Mouse (Mus musculus) megakaryocyte, embryonic 14.5 days (primary cell): Measurements from ENCODE around the gene Flot1. TPM values are rescaled to one million over a fixed set of nuclear protein-coding genes. Genes with fewer than 3 reads are reported as not detected.

ENCODE experiments used
- H3K27me3 ChIP-seq: replicated peaks from 2 replicates; pipeline ENCODE3; 2012; ENCODE audit warnings: inconsistent platforms
- H3K36me3 ChIP-seq: replicated peaks from 2 replicates; pipeline ENCODE3; 2012; ENCODE audit warnings: low read length, inconsistent platforms, mixed read lengths
- H3K4me1 ChIP-seq: 2 replicates; pipeline ENCODE4 v1.6.1; 2012; ENCODE audit warnings: inconsistent platforms
- H3K4me3 ChIP-seq: replicated peaks from 2 replicates; pipeline ENCODE3; 2012; ENCODE audit warnings: moderate library complexity, mild to moderate bottlenecking, inconsistent platforms
- H3K9me3 ChIP-seq: 2 replicates; pipeline ENCODE4 v1.6.1; 2012; ENCODE audit warnings: inconsistent platforms
- FLI1 ChIP-seq: IDR thresholded peaks from 2 replicates; pipeline ENCODE4 v1.6.1; 2012; ENCODE audit warnings: low read length, inconsistent platforms, mixed read lengths
- GATA1 ChIP-seq: IDR thresholded peaks from 3 replicates; pipeline ENCODE4 v1.6.1; 2012; ENCODE audit warnings: mixed read lengths, low read length, inconsistent platforms, borderline replicate concordance
- polyA plus RNA-seq: library from polyadenylated mRNA; stranded (reverse); fragments of >175 nt; gene quantifications from 2 replicates; pipeline ENCODE4 v1.2.3, GENCODE M21; 2012; ENCODE audit warnings: low replicate concordance; ENCODE audit not compliant: insufficient read depth

The Flot1 gene
- 43.6 and 163 TPM in 2 replicates for polyA plus RNA-seq

DNA sequence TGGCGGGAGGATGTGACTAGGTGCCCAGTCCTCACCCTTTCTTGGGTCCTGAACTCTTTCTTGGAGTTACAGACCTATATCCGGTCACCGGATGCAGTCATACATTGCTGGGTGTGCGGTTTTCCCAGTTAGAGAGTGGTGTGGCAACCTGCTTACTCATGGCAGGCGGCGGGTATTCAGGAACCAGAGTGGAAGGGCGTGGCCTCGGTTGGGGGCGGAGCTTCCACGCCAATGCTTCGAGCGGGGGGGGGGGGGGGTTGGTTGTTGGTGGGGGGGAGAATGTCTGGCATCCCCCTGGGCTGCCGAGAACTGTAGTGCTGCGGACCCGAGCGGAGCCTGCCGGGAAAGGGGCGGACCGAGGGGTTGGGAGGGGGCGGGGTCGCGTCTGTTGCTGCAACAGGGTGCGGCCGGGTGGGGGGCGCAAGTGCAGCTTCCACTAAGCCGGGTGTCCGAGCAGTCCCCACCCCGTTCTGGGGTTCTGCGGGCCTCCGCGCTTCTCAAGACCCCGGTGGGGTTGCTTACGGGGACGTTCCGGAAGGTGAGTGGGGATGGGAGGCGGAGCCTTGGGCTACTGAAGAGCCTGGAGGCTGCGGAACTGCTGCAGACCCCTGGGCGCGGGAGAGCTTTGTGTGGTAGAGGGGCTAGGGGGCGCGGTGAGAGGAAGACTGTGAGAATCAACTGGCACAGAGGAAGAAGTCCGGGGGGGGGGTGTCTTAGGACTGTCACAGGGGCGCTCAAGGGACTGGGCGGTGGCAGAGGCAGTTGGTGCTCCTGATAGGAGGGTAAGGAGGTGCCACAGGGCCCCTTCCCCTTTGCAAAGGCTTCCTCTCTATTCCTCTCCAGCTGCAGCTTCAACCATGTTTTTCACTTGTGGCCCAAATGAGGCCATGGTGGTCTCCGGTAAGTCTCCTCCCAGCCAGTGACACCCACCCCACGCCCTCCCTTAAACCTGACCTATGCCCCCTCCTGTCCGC is at the start of gene Flot1:
Flot1 (plus strand) TSS at position 267 of the 974 bp plus-strand sequence.
- TF ChIP-seq FLI1: peak; percentile 72; the same call in 1 of the 2 replicates
- no peak for TF ChIP-seq GATA1
- H3K4me3 ChIP-seq: peak within 1 kb of the TSS; percentile 98
- peaks cover 61% of the 10 kb centered on the region for H3K4me1 ChIP-seq
- H3K27me3 ChIP-seq: no peaks in the 10 kb centered on the region
- H3K36me3 ChIP-seq: peaks cover 43% of the 10 kb centered on the region
- no peaks in the 10 kb centered on the region for H3K9me3 ChIP-seq

DNA sequence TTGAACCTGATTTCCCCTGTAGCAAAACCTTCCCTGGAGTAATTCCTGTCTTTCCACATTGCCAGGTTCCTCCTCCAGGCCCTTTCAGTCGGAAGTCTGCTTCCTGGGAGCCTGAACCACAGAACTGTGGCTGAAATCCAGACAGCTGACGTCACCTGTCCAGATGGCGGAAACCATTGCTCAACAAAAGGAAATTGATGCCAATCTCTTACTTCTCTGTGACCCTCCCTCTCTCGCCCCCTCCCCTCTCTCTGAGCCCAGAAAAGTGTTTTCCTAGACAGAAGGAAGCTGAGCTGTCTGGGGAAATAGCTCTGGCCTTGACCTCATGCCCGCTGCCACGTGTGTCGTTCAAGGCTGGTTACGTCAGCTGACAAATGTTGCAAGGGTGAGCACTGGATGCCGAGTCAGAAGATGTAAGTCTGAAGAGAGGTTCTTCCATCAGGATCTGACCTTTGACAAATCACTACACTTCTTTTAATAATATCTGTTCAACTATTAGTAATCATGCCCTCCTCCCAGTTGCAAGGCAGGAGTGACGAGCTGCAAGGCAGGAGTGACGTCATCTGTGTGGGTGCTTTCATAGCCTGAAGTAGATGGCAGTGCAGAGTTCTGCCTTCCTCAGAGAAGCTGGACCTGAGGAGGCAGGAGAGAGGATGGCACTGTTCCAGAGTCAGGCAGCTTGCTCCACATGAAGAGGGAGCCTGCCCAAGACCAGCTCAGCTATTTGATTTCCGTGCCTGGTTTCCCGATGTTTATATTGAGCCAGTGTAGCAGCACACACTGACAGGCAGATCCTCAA is 46.0 kb upstream of the Flot1 start:
- Histone ChIP-seq H3K9me3 (no peaks in the 10 kb centered on the region), H3K36me3 (no peaks in the 10 kb centered on the region), H3K4me3 (no peak overlapping the region), H3K4me1 (peaks cover 39% of the 10 kb centered on the region), H3K27me3 (peaks cover 14% of the 10 kb centered on the region)
- no peak for TF ChIP-seq FLI1
- no peak for TF ChIP-seq GATA1

DNA sequence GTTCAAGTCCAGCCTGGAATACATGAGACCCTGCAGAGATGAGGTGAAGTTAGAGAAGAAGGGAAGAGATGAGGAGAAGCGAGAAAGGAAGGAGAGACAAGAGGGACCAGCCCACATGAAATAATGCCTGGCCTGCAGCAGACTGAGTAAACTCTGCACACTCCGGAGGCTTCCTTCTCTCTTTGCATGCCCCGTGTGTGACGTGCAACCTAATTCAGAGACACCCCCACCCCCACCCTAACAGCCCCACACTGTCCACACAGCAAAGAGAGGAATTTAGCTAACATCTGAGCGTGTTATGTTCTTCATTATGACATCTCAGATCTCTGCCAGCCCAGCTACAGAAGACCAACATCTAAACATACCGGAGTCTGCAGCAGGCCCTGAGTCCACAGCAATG is 44.1 kb upstream of the Flot1 start:
- Histone ChIP-seq H3K27me3 (peaks cover 9% of the 10 kb centered on the region), H3K4me1 (peaks cover 56% of the 10 kb centered on the region), H3K4me3 (no peak overlapping the region), H3K9me3 (no peaks in the 10 kb centered on the region), H3K36me3 (no peaks in the 10 kb centered on the region)
- TF ChIP-seq FLI1 (no peak), GATA1 (no peak)

DNA sequence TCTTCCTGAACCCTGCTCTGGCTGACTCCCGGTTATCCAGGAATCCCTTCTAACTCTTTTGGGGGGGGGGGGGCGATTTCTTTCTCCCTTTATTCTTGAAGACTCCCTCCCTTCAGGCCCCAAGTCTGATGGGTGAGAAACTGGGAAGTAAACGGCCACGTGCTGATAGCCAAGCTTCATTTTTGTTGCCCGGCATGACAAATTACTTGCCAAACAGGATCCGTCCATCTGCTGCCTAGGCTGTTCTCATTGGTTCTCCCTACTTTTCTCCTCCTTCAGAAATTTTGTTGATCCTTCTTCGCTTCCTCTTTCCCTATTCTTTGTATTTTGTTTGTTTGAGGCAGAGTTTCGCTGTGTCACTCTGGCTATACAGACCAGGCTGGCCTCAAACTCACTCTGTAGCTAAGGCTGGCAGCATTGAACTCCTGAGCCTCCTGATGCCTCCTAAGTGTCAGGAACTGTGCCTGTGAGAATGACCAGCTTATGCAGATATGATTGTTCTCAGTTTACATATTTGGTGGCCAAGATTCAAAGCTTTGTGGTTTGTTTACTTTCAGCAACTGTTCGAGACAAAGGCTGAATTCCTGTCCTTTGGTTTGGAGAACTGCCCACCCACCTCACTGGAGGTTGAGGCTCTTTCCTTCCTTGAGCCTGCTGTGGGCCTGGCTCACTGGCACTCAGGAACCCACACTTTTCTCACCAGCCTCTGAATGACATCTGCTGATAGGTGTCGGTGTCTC is 43.4 kb upstream of the Flot1 start:
- Histone ChIP-seq H3K36me3 (no peaks in the 10 kb centered on the region), H3K4me1 (peaks cover 63% of the 10 kb centered on the region), H3K4me3 (no peak overlapping the region), H3K27me3 (peaks cover 2% of the 10 kb centered on the region), H3K9me3 (no peaks in the 10 kb centered on the region)
- TF ChIP-seq FLI1: no peak
- no peak for TF ChIP-seq GATA1

- H3K4me3 ChIP-seq: no peak overlapping the region
- no peaks in the 10 kb centered on the region for H3K36me3 ChIP-seq
- H3K9me3 ChIP-seq: no peaks in the 10 kb centered on the region
- peaks cover 2% of the 10 kb centered on the region for H3K27me3 ChIP-seq
- TF ChIP-seq GATA1 (no peak), FLI1 (no peak)
- peaks cover 69% of the 10 kb centered on the region for H3K4me1 ChIP-seq
Measured at GRCm38 (mm10) chr17:35780362-35780761, 42.7 kb upstream of the Flot1 start.

GRCm38 (mm10) chr17:35782398-35782797 is 40.6 kb upstream of the Flot1 start:
- H3K9me3 ChIP-seq: no peaks in the 10 kb centered on the region
- TF ChIP-seq GATA1 (no peak), FLI1 (no peak)
- no peaks in the 10 kb centered on the region for H3K36me3 ChIP-seq
- peaks cover 5% of the 10 kb centered on the region for H3K27me3 ChIP-seq
- H3K4me3 ChIP-seq: no peak overlapping the region
- H3K4me1 ChIP-seq: peaks cover 57% of the 10 kb centered on the region

DNA sequence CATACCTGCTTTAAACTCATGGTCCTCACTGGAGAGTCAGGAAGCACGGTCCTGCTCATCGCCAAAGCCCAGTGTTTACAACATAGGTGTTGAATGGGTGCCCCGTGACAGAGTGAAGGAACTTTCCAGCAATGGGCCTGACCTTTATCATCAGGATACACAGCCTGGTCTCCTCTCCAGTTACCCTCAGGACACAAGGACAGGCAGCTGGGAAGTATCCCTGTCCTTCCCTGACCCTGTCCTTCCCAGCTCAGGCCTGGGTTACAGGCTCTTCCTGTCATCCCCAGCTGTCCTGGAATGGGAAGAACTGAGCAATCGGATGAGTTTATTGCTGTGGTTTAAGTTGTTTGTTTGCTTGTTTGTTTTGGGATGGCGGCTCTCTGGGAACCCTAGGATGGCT is 40.1 kb upstream of the Flot1 start:
- Histone ChIP-seq H3K4me1 (peaks cover 58% of the 10 kb centered on the region), H3K36me3 (no peaks in the 10 kb centered on the region), H3K27me3 (peaks cover 5% of the 10 kb centered on the region), H3K9me3 (no peaks in the 10 kb centered on the region), H3K4me3 (no peak overlapping the region)
- TF ChIP-seq FLI1: no peak
- TF ChIP-seq GATA1: no peak

DNA sequence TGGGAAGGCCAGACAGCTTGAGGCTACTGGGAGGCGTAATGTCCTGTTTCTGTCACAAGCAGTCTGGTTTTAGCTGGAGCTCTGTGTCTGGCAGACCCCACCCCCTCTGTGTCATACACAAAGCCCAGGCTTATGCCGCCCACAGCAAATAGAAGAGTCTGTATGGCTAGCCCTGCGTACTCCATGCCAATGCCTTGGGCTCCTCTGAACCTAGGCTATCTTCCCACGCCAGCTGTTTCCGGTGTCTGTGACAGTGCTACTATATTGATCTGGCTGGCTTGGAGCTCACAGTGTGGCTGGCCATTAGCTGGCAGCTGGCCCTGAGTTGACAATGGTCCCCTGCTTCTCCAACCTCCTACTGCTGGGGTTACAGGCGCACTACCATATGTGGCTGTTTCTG is 39.1 kb upstream of the Flot1 start:
- Histone ChIP-seq H3K4me3 (peak overlapping the region; percentile 42), H3K36me3 (no peaks in the 10 kb centered on the region)
- peak; percentile 41; the same call in 1 of the 2 replicates for TF ChIP-seq FLI1
- no peak for TF ChIP-seq GATA1

DNA sequence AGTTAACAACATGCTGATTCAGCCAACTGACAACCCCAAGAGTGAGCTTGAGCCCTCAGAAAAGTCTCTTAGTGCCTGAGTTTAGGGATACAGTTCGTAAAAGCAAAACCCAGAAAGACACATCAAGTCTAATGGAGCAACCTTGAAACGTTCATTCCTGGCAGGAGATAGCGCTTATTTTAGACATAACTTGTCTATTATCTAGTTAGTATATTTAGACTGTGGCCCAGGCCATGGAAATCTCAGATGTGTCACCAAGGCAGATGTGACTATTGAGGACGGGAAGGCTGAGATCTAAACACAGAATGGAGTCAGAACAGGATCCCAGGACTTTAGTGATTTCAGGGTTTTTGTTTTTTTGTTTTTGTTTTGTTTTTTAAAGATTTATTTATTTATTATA is 37.9 kb upstream of the Flot1 start:
- Histone ChIP-seq H3K36me3 (no peaks in the 10 kb centered on the region), H3K4me3 (no peak overlapping the region), H3K27me3 (peaks cover 12% of the 10 kb centered on the region), H3K9me3 (no peaks in the 10 kb centered on the region), H3K4me1 (peaks cover 44% of the 10 kb centered on the region)
- TF ChIP-seq FLI1 (no peak), GATA1 (no peak)

More for the DNA sequence above, 39.1 kb upstream of the Flot1 start:
- Histone ChIP-seq H3K27me3 (peaks cover 5% of the 10 kb centered on the region), H3K4me1 (peaks cover 56% of the 10 kb centered on the region), H3K9me3 (no peaks in the 10 kb centered on the region)
